In genomic region chr16:73835715-73836440, GRCm38 (mm10) we compare ENCODE assay signal across 19 mouse cellular contexts.
A peak's percentile ranks its signal among the peaks of the same experiment; 100 is the strongest.
DNase-seq lines count a peak whose midpoint lies in the region; ATAC-seq lines count a peak whose summit lies in the region.
"Had no signal": no experiment of that assay in that cellular context is flagged by ENCODE, and none has a peak within 500 bp of the region (broad histone marks: within the 10 kb centered on the region; RNA-seq: fewer than 3 reads in every experiment).

No protein-coding gene starts in this region.

- no peaks in the 10 kb centered on the region for H3K36me3 ChIP-seq in erythroblast, embryonic 14.5 days (ENCODE audit: control insufficient read depth)
- no peaks in the 10 kb centered on the region for H3K36me3 ChIP-seq in lung, embryonic 16.5 days (ENCODE audit: control insufficient read depth, insufficient read depth, low read length)
- no peaks in the 10 kb centered on the region for H3K36me3 ChIP-seq in heart, embryonic 14.5 days (ENCODE audit: control insufficient read depth, insufficient read depth, low read length)
- no peaks in the 10 kb centered on the region for H3K36me3 ChIP-seq in liver, embryonic 15.5 days (replicated peaks)
- H3K36me3 ChIP-seq: forebrain, embryonic 10.5 days; hindbrain, embryonic 13.5 days; limb, embryonic 15.5 days had no signal

- DNase-seq in lung, postnatal 10 days = no peak
- DNase-seq in kidney, postnatal 14 days = no peak
- DNase-seq in urinary bladder, adult 18-20 months (ENCODE audit: low spot score in 2 of 2) = no peak
- DNase-seq: adrenal gland, postnatal 25 days; cerebellum, postnatal 14 days; kidney, adult 11 months; kidney, postnatal 25 days; layer of hippocampus, adult 9-11 months; thymus, postnatal 4 days had no signal

- H3K9me3 ChIP-seq in erythroblast, embryonic 14.5 days (ENCODE audit: control insufficient read depth, low read length) = no peaks in the 10 kb centered on the region
- H3K9me3 ChIP-seq in lung, embryonic 16.5 days (ENCODE audit: control insufficient read depth, low read length) = no peaks in the 10 kb centered on the region
- peaks cover 3% of the 10 kb centered on the region; the same call in 1 of the 2 replicates for H3K9me3 ChIP-seq in heart, embryonic 14.5 days (ENCODE audit: control insufficient read depth, low read length)
- no peaks in the 10 kb centered on the region for H3K9me3 ChIP-seq in liver, embryonic 15.5 days (replicated peaks)
- H3K9me3 ChIP-seq: forebrain, embryonic 10.5 days; hindbrain, embryonic 13.5 days; limb, embryonic 15.5 days had no signal

- no peak for ATAC-seq in erythroblast, adult 5-6 weeks (replicated peaks; ENCODE audit: low FRiP score, poor library complexity, severe bottlenecking)
- ATAC-seq in lung, embryonic 16.5 days (ENCODE audit: low read depth) = no peak
- no peak for ATAC-seq in heart, embryonic 14.5 days (ENCODE audit: insufficient number of reproducible peaks, insufficient read depth, low FRiP score, low read depth)
- peak; percentile 68; the same call in 1 of the 2 replicates for ATAC-seq in liver, embryonic 15.5 days (ENCODE audit: insufficient read depth)

- no peak overlapping the region for H3K9ac ChIP-seq in lung, embryonic 16.5 days (ENCODE audit: low read length)
- H3K9ac ChIP-seq in heart, embryonic 14.5 days (ENCODE audit: low read length) = no peak overlapping the region
- no peak overlapping the region for H3K9ac ChIP-seq in liver, embryonic 15.5 days
- H3K9ac ChIP-seq: hindbrain, embryonic 13.5 days; limb, embryonic 15.5 days had no signal

- peaks cover 8% of the 10 kb centered on the region for H3K4me1 ChIP-seq in erythroblast, embryonic 14.5 days (ENCODE audit: control insufficient read depth)
- no peaks in the 10 kb centered on the region for H3K4me1 ChIP-seq in lung, embryonic 16.5 days (replicated peaks; ENCODE audit: control insufficient read depth, insufficient read depth, low read length)
- peaks cover 0 to 4% of the 10 kb centered on the region in 2 experiments; a peak in 1 of 4 replicates for H3K4me1 ChIP-seq in heart, embryonic 14.5 days (ENCODE audit: control insufficient read depth in 2 of 2, insufficient read depth in 2 of 2, low read length in 2 of 2)
- H3K4me1 ChIP-seq in liver, embryonic 15.5 days (replicated peaks) = peaks cover 7% of the 10 kb centered on the region; the same call in 1 of the 2 replicates
- H3K4me1 ChIP-seq: forebrain, embryonic 10.5 days; hindbrain, embryonic 13.5 days; limb, embryonic 15.5 days had no signal

- H3K4me2 ChIP-seq in lung, embryonic 16.5 days (ENCODE audit: low read depth, low read length) = peak overlapping the region; percentile 33
- H3K4me2 ChIP-seq in heart, embryonic 14.5 days (ENCODE audit: low read length) = peak overlapping the region; percentile 57
- peak overlapping the region; percentile 37 for H3K4me2 ChIP-seq in liver, embryonic 15.5 days
- H3K4me2 ChIP-seq: hindbrain, embryonic 13.5 days; limb, embryonic 15.5 days had no signal

- 37% methylated on average over 19 of the region's 19 CpGs for WGBS in lung, embryonic 16.5 days
- 48% methylated on average over 18 of the region's 19 CpGs for WGBS in heart, embryonic 14.5 days
- 42% methylated on average over 19 of the region's 19 CpGs for WGBS in liver, embryonic 15.5 days (ENCODE audit: insufficient replicate concordance)

- no peak overlapping the region for H3K27ac ChIP-seq in lung, embryonic 16.5 days (ENCODE audit: low read length)
- H3K27ac ChIP-seq in heart, embryonic 14.5 days (replicated peaks in 1 of 2; ENCODE audit: control insufficient read depth in 1 of 2, insufficient read depth in 1 of 2, low read depth in 2 of 2, low read length in 2 of 2) = no peak overlapping the region; a peak in 1 of 4 replicates
- peak overlapping the region; percentile 53 for H3K27ac ChIP-seq in liver, embryonic 15.5 days (replicated peaks)
- H3K27ac ChIP-seq: forebrain, embryonic 10.5 days; hindbrain, embryonic 13.5 days; limb, embryonic 15.5 days had no signal

- peak overlapping the region; percentile 47 for H3K4me3 ChIP-seq in erythroblast, embryonic 14.5 days (replicated peaks)
- H3K4me3 ChIP-seq in lung, embryonic 16.5 days (ENCODE audit: low read length) = peak overlapping the region; percentile 20
- peak overlapping the region; percentile 26 to 28 for H3K4me3 ChIP-seq in heart, embryonic 14.5 days (ENCODE audit: control insufficient read depth in 1 of 2, insufficient read depth in 1 of 2, low read depth in 1 of 2, low read length in 2 of 2)
- no peak overlapping the region for H3K4me3 ChIP-seq in liver, embryonic 15.5 days (replicated peaks)
- H3K4me3 ChIP-seq: forebrain, embryonic 10.5 days; hindbrain, embryonic 13.5 days; limb, embryonic 15.5 days; myocyte had no signal

- H3K27me3 ChIP-seq in erythroblast, embryonic 14.5 days (ENCODE audit: control insufficient read depth) = no peaks in the 10 kb centered on the region
- H3K27me3 ChIP-seq in lung, embryonic 16.5 days (ENCODE audit: control insufficient read depth, insufficient read depth, low read depth, low read length) = no peaks in the 10 kb centered on the region
- no peaks in the 10 kb centered on the region for H3K27me3 ChIP-seq in heart, embryonic 14.5 days (ENCODE audit: control insufficient read depth, insufficient read depth, low read length)
- H3K27me3 ChIP-seq in liver, embryonic 15.5 days = no peaks in the 10 kb centered on the region
- H3K27me3 ChIP-seq: CH12.LX; hindbrain, embryonic 13.5 days; limb, embryonic 15.5 days had no signal
